Mouse (Mus musculus) thymus, postnatal 14 days (tissue): ENCODE results near the gene Tox3.

ENCODE experiments used
- DNase-seq: peaks from one replicate; pipeline ENCODE4 v3.0.0; 2021

Gene Tox3

DNA sequence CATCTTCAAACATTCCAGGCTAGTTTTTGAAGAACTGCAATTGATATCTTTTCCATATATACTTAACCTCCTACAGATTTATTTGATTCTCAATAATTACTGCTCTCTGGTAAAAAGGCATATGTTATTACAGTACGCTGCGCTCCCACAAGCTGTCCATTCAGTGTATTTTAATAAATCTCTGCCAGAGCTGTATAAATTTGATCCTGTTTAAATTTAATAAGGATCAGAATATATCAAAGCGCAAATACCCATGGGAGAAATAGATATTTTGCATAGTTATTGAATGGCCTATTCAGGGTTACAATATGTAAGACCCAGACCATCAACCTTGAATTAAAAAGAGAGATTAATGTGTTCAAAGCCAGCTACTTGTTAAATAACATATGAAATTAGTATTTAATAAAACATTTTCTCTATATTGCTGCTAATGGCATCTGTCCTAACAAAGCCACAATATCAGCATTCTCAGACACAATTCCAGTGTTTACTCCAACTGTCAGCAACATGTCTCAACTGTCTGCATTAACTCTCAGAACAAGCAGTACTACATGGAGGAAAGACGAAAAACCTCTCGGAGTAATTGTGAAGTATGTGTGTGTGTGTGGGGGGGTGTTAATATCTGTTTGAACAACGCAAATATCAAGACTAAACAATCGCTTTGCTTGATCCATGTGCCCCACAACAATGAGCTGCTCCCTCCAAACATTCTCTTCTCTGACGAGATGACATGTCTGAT lies 25.3 kb downstream of the Tox3 start:
- DNase-seq, result no peak

- no peak for DNase-seq
Observed at GRCm38 (mm10) chr8:90321255-90321654, 26.9 kb downstream of the Tox3 start.

GRCm38 (mm10) chr8:90314312-90314711 lies 33.8 kb downstream of the Tox3 start:
- no peak for DNase-seq

GRCm38 (mm10) chr8:90302951-90303350 lies 45.2 kb downstream of the Tox3 start:
- DNase-seq, result no peak

DNA sequence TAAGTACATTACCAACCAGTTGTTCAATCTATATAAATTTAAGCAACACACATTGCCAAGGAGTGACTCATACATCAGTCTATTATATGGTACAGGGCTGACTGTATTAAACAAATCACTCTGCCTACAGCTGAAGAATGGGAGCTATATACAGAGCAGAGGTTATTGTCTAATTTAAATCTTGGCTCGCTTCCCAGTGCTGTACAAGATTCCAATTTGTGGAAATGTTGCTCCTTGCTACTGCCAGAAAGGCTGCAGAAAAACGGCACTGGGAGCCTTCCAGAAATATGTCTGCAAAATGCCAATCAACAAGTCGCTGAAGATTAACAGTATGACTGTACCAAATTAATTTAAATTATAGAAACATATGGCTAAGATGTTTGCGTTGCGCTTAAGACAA lies 45.9 kb downstream of the Tox3 start:
- DNase-seq, result no peak

DNA sequence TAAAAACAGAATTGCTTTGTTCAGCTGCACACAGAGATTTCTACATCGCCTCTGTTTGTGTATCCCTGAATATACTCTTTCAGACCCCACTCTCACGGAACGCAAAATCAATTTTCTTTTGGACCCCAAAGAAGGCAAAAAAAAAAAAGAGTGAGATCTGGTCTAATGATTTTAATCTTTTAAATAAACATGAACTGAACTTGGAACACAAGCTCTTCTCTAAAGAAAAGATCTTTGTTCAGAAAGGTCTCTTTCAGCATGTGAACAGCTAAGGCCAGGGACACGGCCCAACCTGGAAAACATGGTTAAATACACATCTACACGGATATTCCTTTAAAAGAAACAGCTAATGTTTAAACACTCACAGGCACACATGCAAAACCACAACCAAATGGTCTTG lies 46.6 kb downstream of the Tox3 start:
- DNase-seq, result no peak

DNA sequence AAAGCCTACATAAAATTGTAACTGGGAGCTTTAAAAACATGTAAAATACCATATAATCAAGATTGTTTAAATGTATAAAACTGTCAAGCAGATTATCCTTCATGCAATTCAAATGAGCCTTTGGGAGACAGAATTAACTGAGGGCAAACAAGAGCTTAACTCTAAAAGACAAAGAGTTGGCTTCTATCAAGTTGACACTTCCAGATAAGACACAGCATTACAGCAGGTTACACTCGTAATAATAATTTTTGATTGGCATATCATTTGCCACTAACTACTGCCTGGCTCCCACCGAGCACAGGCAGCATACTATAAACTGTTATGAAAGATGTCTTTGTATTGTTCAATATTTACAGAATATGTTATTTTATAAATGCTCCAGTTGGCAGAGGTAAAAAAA lies 47.2 kb downstream of the Tox3 start:
- DNase-seq, result no peak

DNA sequence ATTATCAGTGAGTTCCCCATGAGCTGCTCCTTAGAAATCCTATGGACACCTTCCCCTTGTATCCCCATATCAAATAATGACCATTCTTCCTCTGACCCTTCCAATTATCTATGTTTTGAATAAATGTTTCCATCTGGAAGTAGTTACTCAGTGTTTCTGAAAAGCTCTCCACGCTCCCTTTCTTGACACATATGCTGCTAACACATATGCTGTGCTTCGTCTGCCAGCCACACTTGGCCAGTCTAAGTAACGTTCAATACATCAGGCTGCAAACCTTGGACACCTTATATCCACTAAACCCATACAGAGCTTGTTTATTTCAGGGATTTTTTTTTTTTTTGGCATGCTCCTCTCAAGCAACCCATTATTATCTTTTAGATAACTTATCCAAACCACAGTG lies 54.1 kb downstream of the Tox3 start:
- no peak for DNase-seq

DNA sequence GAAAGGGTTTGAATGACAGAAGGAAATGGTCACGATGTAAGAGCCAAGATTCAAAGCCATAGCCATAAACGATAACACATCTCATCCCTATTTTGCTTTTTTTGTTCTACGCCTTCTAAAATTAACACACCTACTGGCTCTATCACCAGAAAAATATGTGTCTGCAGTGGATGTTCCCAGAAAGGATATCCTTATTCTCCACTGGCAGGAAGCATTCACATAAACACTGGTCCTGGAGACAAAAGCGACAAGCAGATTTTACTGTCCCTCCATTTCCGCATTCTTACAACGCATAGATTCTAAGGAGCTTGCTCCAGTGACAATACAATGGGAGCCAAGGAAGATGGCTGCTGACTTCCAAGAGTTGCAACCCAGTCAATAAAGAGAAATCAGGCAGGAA lies 57.3 kb downstream of the Tox3 start:
- DNase-seq, result no peak

- no peak for DNase-seq
Observed at GRCm38 (mm10) chr8:90276722-90277121, 71.4 kb downstream of the Tox3 start.

DNA sequence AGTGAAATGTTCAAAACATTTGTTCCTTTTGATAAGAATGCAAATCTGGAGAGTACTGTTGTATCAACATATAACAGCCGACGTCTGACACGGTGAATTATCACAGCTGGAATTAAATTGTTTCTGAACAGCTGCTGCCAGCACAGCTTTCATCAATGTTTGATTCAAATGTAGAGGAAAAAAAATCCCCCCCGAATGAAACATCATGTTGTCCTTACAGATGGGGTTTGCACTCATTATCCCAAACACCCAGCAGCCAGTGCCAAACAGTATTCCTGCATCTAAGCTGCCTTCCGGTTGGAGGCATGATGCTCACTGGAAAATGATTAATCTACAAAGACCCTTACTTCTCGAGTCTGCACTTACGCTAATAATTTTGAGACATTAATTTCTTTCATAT lies 75.0 kb downstream of the Tox3 start:
- no peak for DNase-seq

GRCm38 (mm10) chr8:90271920-90272319 lies 76.2 kb downstream of the Tox3 start:
- DNase-seq, result no peak

DNA sequence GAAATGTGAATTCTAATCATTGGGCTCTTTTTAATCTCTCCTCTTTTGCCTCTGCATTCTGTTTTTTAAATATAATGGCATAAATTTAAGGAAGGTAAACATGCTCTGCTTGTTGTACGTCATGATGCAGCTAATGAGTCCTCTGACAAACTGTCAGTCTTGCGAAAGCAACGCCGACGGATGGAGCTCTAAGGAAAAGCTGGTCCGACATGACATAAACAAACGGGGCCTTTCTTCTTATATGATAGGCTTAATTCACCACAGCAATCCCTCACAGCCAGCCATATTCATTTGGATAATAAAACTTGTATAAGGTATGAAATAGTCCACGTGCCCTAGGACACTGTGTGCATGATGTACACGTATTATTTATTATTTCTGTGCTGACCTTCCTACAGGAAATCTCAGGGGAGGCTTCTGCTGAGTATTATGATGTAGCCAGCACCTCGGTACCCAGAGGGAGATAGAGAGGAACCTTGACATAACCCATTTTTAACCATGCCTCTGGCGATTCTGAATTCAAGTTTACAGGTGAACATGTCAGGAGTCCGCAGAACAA lies 80.4 kb downstream of the Tox3 start:
- DNase-seq, result no peak

DNA sequence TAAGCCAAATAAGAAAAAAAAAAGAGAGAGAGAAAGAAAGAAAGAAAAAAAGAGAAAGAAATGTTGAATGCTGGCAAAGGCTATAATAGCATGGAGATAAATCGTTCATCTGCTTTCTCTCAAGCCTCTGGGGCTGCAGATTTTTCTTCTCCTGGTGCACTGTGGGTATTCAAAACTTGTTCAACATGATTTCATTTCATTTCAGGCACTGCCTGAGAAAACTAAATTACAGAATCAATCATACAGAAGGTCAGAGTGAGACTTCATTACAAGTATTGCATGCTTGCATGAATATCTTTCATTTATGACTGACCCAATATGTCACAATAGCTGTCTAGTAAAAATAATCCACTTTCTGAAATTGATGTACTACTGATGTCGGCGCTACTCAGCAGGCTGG lies 81.2 kb downstream of the Tox3 start:
- DNase-seq, result no peak

GRCm38 (mm10) chr8:90266239-90266638 lies 81.9 kb downstream of the Tox3 start:
- DNase-seq, result no peak

DNA sequence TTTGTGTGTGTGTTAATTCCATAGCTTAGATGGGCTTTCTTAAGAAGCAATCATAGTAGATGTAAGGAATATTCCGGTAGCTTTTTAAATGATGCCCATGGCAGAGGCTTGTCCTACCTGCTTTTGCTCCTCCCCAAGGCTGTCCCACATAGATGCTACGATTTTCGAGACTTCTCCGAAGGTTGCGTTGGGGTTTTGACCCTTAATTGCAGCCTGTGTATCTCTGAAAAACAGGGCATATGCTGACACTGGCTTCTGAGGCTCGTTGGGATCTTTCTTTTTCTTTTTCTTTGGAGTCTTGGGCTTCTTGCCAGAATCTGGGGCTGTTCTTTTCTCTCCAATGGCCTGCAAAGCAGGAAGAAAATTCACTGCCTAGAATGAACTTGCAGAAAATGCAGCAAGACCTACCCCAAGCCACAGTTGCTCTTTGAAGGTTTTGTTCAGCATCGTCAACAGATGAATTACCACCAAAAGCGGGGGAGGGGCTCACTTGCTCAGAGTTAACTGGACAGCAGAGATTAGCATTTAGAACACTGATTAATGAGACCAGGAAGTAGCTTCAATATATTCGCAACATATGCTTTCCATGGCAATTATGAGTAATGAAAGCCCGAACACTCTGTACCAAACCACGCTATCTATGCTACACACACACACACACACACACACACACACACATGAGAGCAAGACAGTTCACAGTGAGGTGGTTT lies 93.8 kb downstream of the Tox3 start:
- DNase-seq, result no peak

DNA sequence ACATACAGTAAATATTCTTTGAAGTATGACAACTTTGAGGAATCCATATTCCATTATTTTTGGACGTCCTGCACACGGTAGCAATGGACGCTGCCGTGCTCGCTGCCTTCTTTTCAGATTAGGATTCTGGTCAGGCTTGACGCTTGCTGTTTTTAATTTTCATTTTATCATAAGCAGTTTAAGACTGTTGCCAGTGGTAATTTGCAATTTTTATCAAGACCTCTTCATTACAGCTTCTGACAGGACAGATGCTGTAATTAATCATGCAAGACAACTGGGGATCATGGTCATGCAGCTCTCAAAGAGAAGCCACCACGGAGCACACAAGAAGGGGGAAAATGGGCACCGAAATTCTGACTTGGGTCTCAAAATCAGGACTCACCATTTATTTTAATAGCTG lies 101.8 kb downstream of the Tox3 start:
- DNase-seq, result no peak

DNA sequence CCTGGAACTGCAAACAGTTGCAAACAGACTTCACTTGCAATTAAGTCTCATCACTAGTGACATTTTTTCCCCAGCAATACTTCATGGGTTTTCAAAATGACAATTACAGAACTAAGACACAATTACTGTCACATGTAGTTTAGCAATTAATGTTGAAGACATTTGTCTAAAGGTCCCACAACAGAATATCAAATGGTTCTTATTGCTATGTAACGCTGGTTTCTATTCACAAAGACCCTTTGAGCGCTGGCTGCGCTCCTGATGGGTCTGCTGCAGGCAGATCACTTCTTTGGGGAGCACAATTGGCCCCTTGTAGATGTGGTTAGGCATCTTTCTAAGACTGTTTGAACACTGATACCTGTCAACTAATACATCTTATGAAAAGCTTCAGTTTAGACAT lies 102.3 kb downstream of the Tox3 start:
- DNase-seq, result no peak

GRCm38 (mm10) chr8:90245187-90245586 lies 103.0 kb downstream of the Tox3 start:
- no peak for DNase-seq

DNA sequence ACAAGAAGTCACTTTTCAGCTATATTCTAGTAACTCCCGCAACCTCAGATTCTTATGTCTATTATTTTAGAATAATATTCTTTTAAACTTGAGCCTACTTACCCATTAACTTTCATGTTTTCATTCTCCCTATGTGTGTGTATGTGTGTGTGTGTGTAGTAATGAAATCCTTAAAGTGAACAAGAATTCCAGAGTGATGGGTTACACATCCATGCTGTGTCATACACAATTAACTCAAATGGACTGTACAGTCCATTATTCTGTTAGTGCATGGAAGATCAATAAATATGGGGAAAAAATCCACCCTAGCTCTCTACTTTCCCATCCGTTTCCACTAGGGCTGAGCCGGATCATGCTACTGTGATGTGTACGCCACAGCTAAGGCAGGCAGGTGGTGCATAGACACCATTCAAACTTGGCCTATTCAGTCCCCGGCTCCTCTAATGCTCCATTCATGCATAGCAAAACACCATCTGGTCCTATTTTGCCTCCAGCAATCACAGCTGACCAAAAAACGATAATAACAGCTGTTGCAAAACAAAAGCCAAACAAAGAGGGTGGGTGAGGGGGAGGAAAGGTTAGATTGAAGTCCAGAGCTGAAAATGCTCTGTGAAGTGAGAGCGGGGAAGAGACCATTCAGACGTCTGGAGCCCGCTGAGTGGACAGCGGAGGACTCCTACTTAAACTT lies 103.5 kb downstream of the Tox3 start:
- DNase-seq, result no peak

DNA sequence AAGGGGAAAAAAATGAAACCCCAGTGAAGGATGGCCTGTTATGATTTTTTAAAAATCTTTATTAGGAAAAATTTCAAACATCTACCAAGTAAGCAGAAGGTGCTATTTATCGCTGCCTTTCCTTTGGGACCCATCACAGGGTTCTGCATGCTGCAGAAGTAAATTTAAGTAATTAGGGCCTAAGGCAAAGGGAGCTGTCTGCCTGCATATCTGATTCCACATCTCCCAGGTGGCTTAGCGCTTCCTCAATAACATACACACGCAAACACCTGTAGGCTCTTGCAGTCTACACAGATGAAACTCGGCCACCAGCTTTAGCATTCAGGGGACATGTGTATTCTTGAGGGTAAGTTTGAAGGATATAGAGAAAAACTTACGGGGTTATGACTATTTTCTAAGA lies 104.2 kb downstream of the Tox3 start:
- no peak for DNase-seq

DNA sequence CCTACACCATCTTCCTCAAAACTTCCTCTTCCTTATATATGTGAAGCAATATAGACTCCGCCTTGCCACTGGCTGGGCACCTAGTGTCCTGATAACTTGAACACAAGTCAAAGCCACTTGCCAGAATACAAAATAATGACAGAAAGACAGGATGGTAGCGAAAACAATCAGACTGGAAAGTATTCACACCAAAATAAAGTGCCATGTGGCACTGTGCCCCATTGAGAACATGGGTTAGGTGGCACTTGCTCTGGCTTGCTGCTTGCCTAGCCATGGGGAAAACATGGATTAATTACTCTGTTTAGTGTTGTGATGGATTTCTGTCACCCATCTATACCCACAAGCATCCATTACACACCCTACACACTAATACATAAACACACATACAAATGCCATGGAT lies 105.8 kb downstream of the Tox3 start:
- no peak for DNase-seq

GRCm38 (mm10) chr8:90241461-90241860 lies 106.7 kb downstream of the Tox3 start:
- no peak for DNase-seq

GRCm38 (mm10) chr8:90232501-90232900 lies 115.6 kb downstream of the Tox3 start:
- DNase-seq, result no peak
